In genomic region chr7:6430342-6430741, GRCm38 (mm10) we compare ENCODE assay signal across 9 mouse cellular contexts. TPM values are rescaled to one million over a fixed set of nuclear protein-coding genes. Genes with fewer than 3 reads are reported as not detected.
DNase-seq lines count a peak whose midpoint lies in the region; ATAC-seq and TF ChIP-seq lines count a peak whose summit lies in the region.
"Had no signal": no experiment of that assay in that cellular context is flagged by ENCODE, and none has a peak within 500 bp of the region (broad histone marks: within the 10 kb centered on the region; RNA-seq: fewer than 3 reads in every experiment).

No protein-coding gene starts in this region.

- no peaks in the 10 kb centered on the region for H3K36me3 ChIP-seq in spleen, adult 2 months (ENCODE audit: control insufficient read depth, insufficient read depth, low read length)

- WGBS in spleen, adult 2 months, result 20% methylated on average over 2 of the region's 2 CpGs

- DNase-seq in gastrocnemius, postnatal 10 days, result peak; percentile 13
- DNase-seq in gastrocnemius, postnatal 4 days (ENCODE audit: low spot score in 2 of 2), result no peak
- DNase-seq in spleen, adult 2 months (ENCODE audit: low read depth in 1 of 2, low spot score in 2 of 2), result peak; percentile 11 to 18
- DNase-seq in spleen, postnatal 4 days (ENCODE audit: low spot score in 2 of 2), result no peak
- peak; percentile 28 for DNase-seq in embryo, embryonic 10.5 days (ENCODE audit: low spot score)
- DNase-seq in lung, postnatal 10 days, result peak; percentile 22

- no peak for TF ChIP-seq POLR2A in spleen, adult 2 months (IDR thresholded peaks at IDR 0.05; ENCODE audit: low read depth, low read length)

- no peaks in the 10 kb centered on the region for H3K4me1 ChIP-seq in spleen, adult 2 months (ENCODE audit: control insufficient read depth, insufficient read depth, insufficient read length)

- TF ChIP-seq CTCF in spleen, adult 2 months (IDR thresholded peaks at IDR 0.05; ENCODE audit: extremely low read depth, insufficient read depth, insufficient read length, insufficient replicate concordance), result peak; percentile 51; the same call in 1 of the 2 replicates

- H3K27me3 ChIP-seq in spleen, adult 2 months (ENCODE audit: control insufficient read depth, insufficient read depth, low read length), result no peaks in the 10 kb centered on the region

- no peak overlapping the region for H3K4me3 ChIP-seq in spleen, adult 2 months (ENCODE audit: extremely low read depth, insufficient read depth, insufficient read length)

- no peak for ATAC-seq in erythroblast, adult 5-6 weeks (replicated peaks; ENCODE audit: low FRiP score, poor library complexity, severe bottlenecking)
- ATAC-seq in frontal cortex, adult (ENCODE audit: low TSS enrichment), result no peak

- no peak overlapping the region for H3K27ac ChIP-seq in spleen, adult 2 months (ENCODE audit: insufficient read depth, low read length)

RNA-seq across cellular contexts. Expression of gene Olfr1344, which starts 8.1 kb away (rescaled TPM):
- not detected for total RNA-seq in gastrocnemius, postnatal 10 days (2021)
- not detected for total RNA-seq in gastrocnemius, postnatal 4 days (2021)
- polyA plus RNA-seq in spleen, adult 2 months (2012; rRNA removed), result not detected in 2 replicates
- not detected in 2 replicates for total RNA-seq in erythroblast, adult 5-6 weeks (2015; ENCODE audit: low replicate concordance)
- not detected in 2 replicates for total RNA-seq in erythroblast, adult 5-6 weeks (2017; ENCODE audit: low replicate concordance)

RNA-seq across cellular contexts. Expression of gene Gm20715, which starts 20.3 kb away (rescaled TPM):
- total RNA-seq in gastrocnemius, postnatal 10 days (2021), result not detected
- total RNA-seq in gastrocnemius, postnatal 4 days (2021), result not detected
- not detected in 2 replicates for polyA plus RNA-seq in spleen, adult 2 months (2012; rRNA removed)
- total RNA-seq in erythroblast, adult 5-6 weeks (2015; ENCODE audit: low replicate concordance), result not detected in 2 replicates
- not detected in 2 replicates for total RNA-seq in erythroblast, adult 5-6 weeks (2017; ENCODE audit: low replicate concordance)

RNA-seq across cellular contexts. Expression of gene Olfr1336, which starts 25.6 kb away (rescaled TPM):
- total RNA-seq in gastrocnemius, postnatal 10 days (2021), result not detected
- not detected for total RNA-seq in gastrocnemius, postnatal 4 days (2021)
- not detected in 2 replicates for polyA plus RNA-seq in spleen, adult 2 months (2012; rRNA removed)
- not detected in 2 replicates for total RNA-seq in erythroblast, adult 5-6 weeks (2015; ENCODE audit: low replicate concordance)
- total RNA-seq in erythroblast, adult 5-6 weeks (2017; ENCODE audit: low replicate concordance), result not detected in 2 replicates
- total RNA-seq: layer of hippocampus, postnatal 25 days had no signal

RNA-seq across cellular contexts. Expression of gene Smim17, which starts 31.8 kb away (rescaled TPM):
- under 1 TPM in 1 of 2 experiments, not detected in 1; 0.77 TPM for total RNA-seq in gastrocnemius, postnatal 10 days (2021)
- total RNA-seq in gastrocnemius, postnatal 4 days (2021), result under 1 TPM in 1 of 2 experiments, not detected in 1; 0.44 TPM
- polyA plus RNA-seq in spleen, adult 2 months (2012; rRNA removed), result not detected in 2 replicates
- not detected in 2 replicates for total RNA-seq in erythroblast, adult 5-6 weeks (2015; ENCODE audit: low replicate concordance)
- total RNA-seq in erythroblast, adult 5-6 weeks (2017; ENCODE audit: low replicate concordance), result not detected in 2 replicates

RNA-seq across cellular contexts. Expression of gene Olfr1346, which starts 36.6 kb away (rescaled TPM):
- total RNA-seq in gastrocnemius, postnatal 10 days (2021), result not detected
- not detected for total RNA-seq in gastrocnemius, postnatal 4 days (2021)
- polyA plus RNA-seq in spleen, adult 2 months (2012; rRNA removed), result not detected in 2 replicates
- not detected in 2 replicates for total RNA-seq in erythroblast, adult 5-6 weeks (2015; ENCODE audit: low replicate concordance)
- total RNA-seq in erythroblast, adult 5-6 weeks (2017; ENCODE audit: low replicate concordance), result not detected in 2 replicates
- total RNA-seq: layer of hippocampus, postnatal 25 days had no signal

Comparison
In these comparisons a context has a peak if more than half of its experiments do, and no peak if none do; other contexts are left out.
1. DNase-seq: peak in gastrocnemius, postnatal 10 days (single experiment), spleen, adult 2 months (2 of 2), embryo, embryonic 10.5 days (single experiment) and lung, postnatal 10 days (single experiment); none in gastrocnemius, postnatal 4 days (0 of 2) and spleen, postnatal 4 days (0 of 2).